Mouse (Mus musculus) kidney, adult 10 weeks (tissue): ENCODE results near the gene Copa. TPM values are rescaled to one million over a fixed set of nuclear protein-coding genes. Genes with fewer than 3 reads are reported as not detected.

Experiments used
- polyA plus RNA-seq: library from polyadenylated mRNA; stranded (reverse); fragments of 350-450 nt; fragmentation: Illumina TruSeq; extraction: RNeasy Lipid Tissue Mini Kit (QIAGEN cat#74804); gene quantifications from one replicate; pipeline ENCODE4 v1.2.3, GENCODE M21; 2014; ENCODE audit warnings: low read depth, low replicate concordance

Gene Copa
- 171 TPM for polyA plus RNA-seq

DNA sequence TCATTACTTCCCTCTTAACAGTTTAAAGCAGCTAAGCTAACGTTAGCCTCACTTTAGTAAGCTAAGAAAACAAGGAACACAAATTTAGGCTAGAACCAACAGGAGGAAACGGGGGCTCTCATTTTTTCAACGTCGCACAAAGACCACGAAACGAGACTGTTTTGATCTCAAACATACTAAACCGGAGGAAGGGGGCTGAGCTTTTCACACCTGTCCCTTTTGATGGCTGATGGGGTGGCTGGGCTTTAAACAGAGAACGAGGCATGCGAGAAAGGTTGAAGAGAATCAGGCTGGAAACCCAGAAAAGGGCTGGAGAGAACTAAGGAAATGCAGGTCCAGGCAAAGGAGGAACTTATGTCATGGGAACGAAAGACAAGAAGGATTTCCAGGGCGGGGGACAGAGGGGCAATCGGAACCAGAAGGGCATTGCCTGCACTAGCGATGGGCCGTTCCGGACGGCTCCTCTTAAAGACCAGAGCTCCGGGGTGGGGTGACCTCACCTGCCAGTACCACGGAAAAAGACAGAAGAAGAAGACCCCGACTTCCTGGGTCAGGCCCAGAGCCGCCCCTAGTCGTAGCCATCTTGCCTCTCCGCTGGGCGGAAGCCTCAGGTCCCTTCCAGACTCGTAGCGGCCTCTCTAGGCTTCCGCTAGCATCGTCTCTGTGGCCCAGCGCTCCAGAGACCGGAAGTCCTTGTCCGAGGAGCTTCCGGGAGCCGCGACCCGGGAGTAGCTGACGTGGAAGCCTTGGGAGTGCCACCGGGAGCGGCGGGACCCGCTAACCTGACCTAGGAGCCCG, at the start of gene Copa, which contains the start of gene Ncstn:
Copa (plus strand) TSS at position 429 of the 798 bp plus-strand sequence.
Ncstn (minus strand) TSS at position 695 of the 798 bp plus-strand sequence.

GRCm38 (mm10) chr1:172057491-172057921, 24.8 kb upstream of the Copa start, which contains the start of gene Nhlh1:
Gene Nhlh1 (minus strand): TSS chr1:172057573.

DNA sequence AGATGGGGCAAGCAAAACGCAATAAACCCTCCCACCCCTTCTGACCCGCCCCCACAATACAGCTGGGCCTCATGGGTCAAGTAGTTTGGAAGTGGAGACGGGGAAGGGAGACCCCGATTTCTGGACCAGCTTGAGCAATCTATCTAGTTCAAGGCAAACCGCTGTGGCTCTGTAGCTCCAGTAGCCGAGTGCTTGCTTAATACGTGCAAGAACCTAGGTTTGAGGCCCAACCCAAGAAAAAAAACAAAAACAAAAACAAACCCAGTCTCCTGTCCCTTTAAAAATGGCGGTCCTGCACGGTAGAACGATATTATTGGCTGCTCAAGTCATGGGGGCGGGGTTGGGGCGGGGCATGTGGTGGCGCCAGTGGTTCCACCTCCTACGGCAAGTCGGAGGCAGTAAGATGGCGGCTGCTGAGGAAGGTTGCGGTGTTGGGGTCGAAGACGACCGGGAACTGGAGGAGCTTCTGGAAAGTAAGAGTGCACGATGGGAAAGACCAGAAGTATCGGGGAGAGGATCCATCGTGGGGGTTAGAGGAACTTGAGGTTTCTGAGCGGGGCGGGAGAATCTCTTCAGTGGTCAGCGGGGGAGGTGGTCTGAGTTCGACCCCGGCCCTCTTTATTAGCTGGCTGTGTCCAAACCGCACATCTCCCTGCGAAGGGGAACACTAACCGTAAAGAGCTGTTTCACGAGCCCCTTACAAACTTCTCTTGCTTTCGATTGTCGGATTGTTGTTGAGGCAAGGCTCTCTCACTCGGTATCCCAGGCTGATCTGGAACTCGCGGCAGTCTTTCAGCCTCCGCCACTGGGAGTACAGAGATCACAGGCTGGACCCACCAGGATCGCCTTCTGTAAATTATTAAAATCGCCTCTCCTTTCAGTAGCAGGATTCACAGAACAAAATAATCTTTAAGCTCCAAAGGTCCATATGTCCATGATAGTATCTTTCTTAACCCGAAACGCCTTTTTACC, 44.3 kb downstream of the Copa start, which contains the start of gene Pex19:
Pex19 (plus strand) TSS at position 380 of the 972 bp plus-strand sequence.

DNA sequence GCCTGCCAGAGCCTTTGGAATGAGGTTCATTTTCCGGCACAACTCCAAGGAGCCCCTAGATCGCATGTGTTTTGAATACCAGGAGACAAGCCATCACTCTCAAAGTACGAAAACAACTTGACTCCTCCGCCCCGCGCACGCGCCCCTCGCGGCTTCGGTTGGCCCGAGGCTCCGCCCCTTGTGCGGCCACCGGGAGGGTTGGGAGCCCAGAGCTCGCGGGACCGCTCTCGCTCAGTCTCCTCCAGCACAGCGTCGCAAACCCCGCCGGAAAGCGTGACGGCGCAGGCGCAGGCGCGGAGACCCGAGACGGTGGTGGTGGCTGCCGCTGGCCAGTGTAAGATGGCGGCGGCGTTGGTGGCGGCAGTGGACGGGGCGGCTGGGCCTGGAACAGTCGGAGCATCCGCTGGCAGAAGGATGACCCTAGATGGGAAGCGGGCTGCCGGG, 65.5 kb downstream of the Copa start, which contains the start of gene Dcaf8:
Dcaf8 (plus strand) TSS at position 250 of the 444 bp plus-strand sequence.

Other genes starting within 250 kb of the Copa start
- gene Cd84, start 242.8 kb upstream of the Copa start, polyA plus RNA-seq, result 1.7 TPM
- gene Gm10521, start 186.9 kb upstream of the Copa start, polyA plus RNA-seq, result not detected
- gene Slamf6, start 165.0 kb upstream of the Copa start, polyA plus RNA-seq, result not detected
- gene Vangl2, start 54.1 kb upstream of the Copa start, polyA plus RNA-seq, result 0.93 TPM
- not detected for gene Nhlh1, start 25.0 kb upstream of the Copa start, polyA plus RNA-seq
- gene Ncstn, start 266 bp downstream of the Copa start, polyA plus RNA-seq, result 14.1 TPM
- gene Pex19, start 44.2 kb downstream of the Copa start, polyA plus RNA-seq, result 62.7 TPM
- 107 TPM for gene Dcaf8, start 65.6 kb downstream of the Copa start, polyA plus RNA-seq
- gene Pea15a, start 124.3 kb downstream of the Copa start, polyA plus RNA-seq, result 47.7 TPM
- gene Casq1, start 137.3 kb downstream of the Copa start, polyA plus RNA-seq, result not detected
- not detected for gene Atp1a4, start 175.9 kb downstream of the Copa start, polyA plus RNA-seq
- gene Igsf8, start 179.1 kb downstream of the Copa start, polyA plus RNA-seq, result not detected
- 1.3 TPM for gene Atp1a2, start 215.5 kb downstream of the Copa start, polyA plus RNA-seq
- not detected for gene Kcnj9, start 246.8 kb downstream of the Copa start, polyA plus RNA-seq